Comparison of ENCODE assay signal across 15 mouse cellular contexts in genomic region chr14:21838336-21839017, GRCm38 (mm10).
"Had no signal": no experiment of that assay in that cellular context is flagged by ENCODE, and none has a peak within 500 bp of the region (broad histone marks: within the 10 kb centered on the region; RNA-seq: fewer than 3 reads in every experiment).

No protein-coding gene starts in this region.

- ATAC-seq: liver, postnatal 0 days; midbrain, embryonic 16.5 days had no signal

- DNase-seq: kidney, postnatal 14 days; kidney, postnatal 4 days; left cerebral cortex, postnatal 4 days; liver, postnatal 0 days; lung, postnatal 10 days; lung, postnatal 4 days; thymus, adult 18-20 months; thymus, postnatal 36 days had no signal

- H3K27me3 ChIP-seq: limb, embryonic 12.5 days; limb, embryonic 15.5 days; lung, embryonic 15.5 days; midbrain, embryonic 12.5 days had no signal

- H3K4me3 ChIP-seq: limb, embryonic 12.5 days; limb, embryonic 15.5 days; lung, embryonic 15.5 days; midbrain, embryonic 12.5 days had no signal

- H3K4me2 ChIP-seq: limb, embryonic 12.5 days; limb, embryonic 15.5 days; liver, embryonic 11.5 days; lung, embryonic 15.5 days; midbrain, embryonic 12.5 days had no signal

- H3K9me3 ChIP-seq: limb, embryonic 12.5 days; limb, embryonic 15.5 days; lung, embryonic 15.5 days; midbrain, embryonic 12.5 days had no signal

- H3K9ac ChIP-seq: limb, embryonic 12.5 days; limb, embryonic 15.5 days; liver, embryonic 14.5 days; liver, postnatal 0 days; lung, embryonic 15.5 days; midbrain, embryonic 12.5 days had no signal

- H3K27ac ChIP-seq: limb, embryonic 12.5 days; limb, embryonic 15.5 days; liver, embryonic 14.5 days; lung, embryonic 15.5 days; midbrain, embryonic 12.5 days had no signal
